Mouse (Mus musculus): Measurements from ENCODE around the gene Rnf185. TPM values are rescaled to one million over a fixed set of nuclear protein-coding genes. Genes with fewer than 3 reads are reported as not detected.
A peak's percentile ranks its signal among the peaks of the same experiment; 100 is the strongest.

The Rnf185 gene
- total and polyA plus RNA-seq, 3 experiments = 33.2 to 36.8 (median 33.5) TPM

- no peak for DNase-seq
Measured at GRCm38 (mm10) chr11:3444875-3445274, 7.3 kb downstream of the Rnf185 start.

- DNase-seq = no peak
Measured at GRCm38 (mm10) chr11:3443091-3443490, 9.1 kb downstream of the Rnf185 start.

GRCm38 (mm10) chr11:3442677-3443076, 9.5 kb downstream of the Rnf185 start:
- no peak for DNase-seq

GRCm38 (mm10) chr11:3441696-3442443, 10.3 kb downstream of the Rnf185 start:
- peak; percentile 49 for DNase-seq

- no peak for DNase-seq
Measured at GRCm38 (mm10) chr11:3437621-3438020, 14.5 kb downstream of the Rnf185 start.

GRCm38 (mm10) chr11:3433809-3434208, 18.4 kb downstream of the Rnf185 start:
- no peak for DNase-seq

GRCm38 (mm10) chr11:3431976-3432603, 20.1 kb downstream of the Rnf185 start:
- DNase-seq = peak; percentile 77

GRCm38 (mm10) chr11:3431515-3431914, 20.6 kb downstream of the Rnf185 start:
- no peak for DNase-seq

GRCm38 (mm10) chr11:3428632-3429031, 23.5 kb downstream of the Rnf185 start:
- DNase-seq = no peak

GRCm38 (mm10) chr11:3427697-3428230, 24.4 kb downstream of the Rnf185 start:
- DNase-seq = no peak

GRCm38 (mm10) chr11:3422242-3422641, 29.9 kb downstream of the Rnf185 start:
- peak; percentile 55 for DNase-seq

GRCm38 (mm10) chr11:3418741-3419140, 33.4 kb downstream of the Rnf185 start:
- DNase-seq = no peak

GRCm38 (mm10) chr11:3417795-3418194, 34.4 kb downstream of the Rnf185 start:
- no peak for DNase-seq

- DNase-seq = no peak
Measured at GRCm38 (mm10) chr11:3416399-3416798, 35.8 kb downstream of the Rnf185 start.

GRCm38 (mm10) chr11:3412111-3412510, 40.1 kb downstream of the Rnf185 start:
- DNase-seq = no peak

GRCm38 (mm10) chr11:3408997-3409732, 43.0 kb downstream of the Rnf185 start, which contains the start of gene Limk2:
Limk2 (minus strand) TSS chr11:3409189.
- peak; percentile 95 for DNase-seq

GRCm38 (mm10) chr11:3408131-3408996, 43.8 kb downstream of the Rnf185 start:
- no peak for DNase-seq

- no peak for DNase-seq
Measured at GRCm38 (mm10) chr11:3404287-3405047, 47.7 kb downstream of the Rnf185 start.

- DNase-seq = no peak
Measured at GRCm38 (mm10) chr11:3403024-3403423, 49.1 kb downstream of the Rnf185 start.

GRCm38 (mm10) chr11:3398318-3398717, 53.8 kb downstream of the Rnf185 start:
- no peak for DNase-seq

- no peak for DNase-seq
Measured at GRCm38 (mm10) chr11:3396562-3396961, 55.6 kb downstream of the Rnf185 start.
